Mouse (Mus musculus) ES-Bruce4 (cell line): ENCODE results near the gene Slc25a39.
A peak's percentile ranks its signal among the peaks of the same experiment; 100 is the strongest.

Experiments used
- CTCF ChIP-seq: IDR thresholded peaks from one replicate; pipeline ENCODE4 v1.8.1; 2011; ENCODE audit warnings: low read depth, low read length
- EP300 ChIP-seq: IDR thresholded peaks from 2 replicates; pipeline ENCODE4 v1.6.1; 2011; ENCODE audit warnings: low read depth, low read length; ENCODE audit not compliant: insufficient read depth
- POLR2A ChIP-seq: IDR thresholded peaks from one replicate; pipeline ENCODE4 v1.8.1; 2011; ENCODE audit warnings: low read length; ENCODE audit not compliant: insufficient read depth

DNA sequence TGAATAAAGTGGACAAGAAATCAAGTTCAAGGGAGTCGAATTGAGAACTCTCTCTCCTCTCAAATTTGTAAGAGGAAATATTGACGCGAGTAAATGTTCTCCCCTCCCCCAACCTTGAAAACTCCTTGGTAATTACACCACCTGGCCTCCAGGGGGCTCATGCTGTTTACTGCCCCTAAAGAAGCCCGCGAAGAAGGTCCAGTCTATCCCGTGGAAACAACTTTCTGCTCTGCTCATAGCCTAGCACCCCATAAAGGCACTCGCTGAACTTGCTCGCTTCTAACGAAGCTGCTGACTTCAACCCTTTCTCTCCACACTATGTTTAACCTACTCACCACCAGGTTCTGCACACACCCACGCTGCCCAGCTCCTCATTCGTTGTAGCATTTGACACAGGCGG lies 30.6 kb downstream of the Slc25a39 start:
- peak; percentile 75 for TF ChIP-seq POLR2A
- TF ChIP-seq CTCF, result peak; percentile 62
- 0 out of 2 replicates have a peak, but pooled peaks have one; percentile 47 for TF ChIP-seq EP300
